Mouse (Mus musculus) spleen, embryonic (tissue): Measurements from ENCODE around the gene Prmt7.

Experiments
- CTCF ChIA-PET: fragments of 350-600 bp; sonication (Branson Sonifier 250); formaldehyde crosslinking; loops from one replicate; lab custom pipeline; 2022; lab: Charles Lee

The Prmt7 gene

GRCm38 (mm10) chr8:106287445-106287844 lies 76.7 kb downstream of the Prmt7 start:
- CTCF ChIA-PET: interaction anchor here (0.6 kb wide), 1 partner anchor 14 kb away, joined by 3 read pairs; no protein-coding TSS in a partner anchor

- CTCF ChIA-PET: no interaction called here
These were observed 78.0 kb downstream of the Prmt7 start for GRCm38 (mm10) chr8:106288732-106289131.

GRCm38 (mm10) chr8:106289464-106289863 lies 78.7 kb downstream of the Prmt7 start:
- CTCF ChIA-PET: interaction anchor here (0.7 kb wide), 1 partner anchor 10 kb away, joined by 4 read pairs; no protein-coding TSS in a partner anchor

- CTCF ChIA-PET: interaction anchor here (0.6 kb wide), 1 partner anchor 110 kb away, joined by 4 read pairs; no protein-coding TSS in a partner anchor
These were observed 82.0 kb downstream of the Prmt7 start for GRCm38 (mm10) chr8:106292484-106293396.

- CTCF ChIA-PET: no interaction called here
These were observed 87.5 kb downstream of the Prmt7 start for GRCm38 (mm10) chr8:106298261-106298660.

- CTCF ChIA-PET: no interaction called here
These were observed 88.1 kb downstream of the Prmt7 start for GRCm38 (mm10) chr8:106298846-106299245.

- CTCF ChIA-PET: interaction anchor here (0.6 to 0.7 kb wide), 3 partner anchors 10 to 102 kb away, joined by 3 to 4 read pairs (median 3); no protein-coding TSS in a partner anchor
These were observed 89.0 kb downstream of the Prmt7 start for GRCm38 (mm10) chr8:106299686-106300085.

GRCm38 (mm10) chr8:106300739-106301715 lies 90.3 kb downstream of the Prmt7 start:
- CTCF ChIA-PET: no interaction called here
